Mouse (Mus musculus) ES-Bruce4 (cell line): ENCODE data around the gene Myo3b.

Experiments used
- CTCF ChIP-seq: IDR thresholded peaks from one replicate; pipeline ENCODE4 v1.8.1; 2011; ENCODE audit warnings: low read depth, low read length
- EP300 ChIP-seq: IDR thresholded peaks from 2 replicates; pipeline ENCODE4 v1.6.1; 2011; ENCODE audit warnings: low read depth, low read length; ENCODE audit not compliant: insufficient read depth
- POLR2A ChIP-seq: IDR thresholded peaks from one replicate; pipeline ENCODE4 v1.8.1; 2011; ENCODE audit warnings: low read length; ENCODE audit not compliant: insufficient read depth

DNA sequence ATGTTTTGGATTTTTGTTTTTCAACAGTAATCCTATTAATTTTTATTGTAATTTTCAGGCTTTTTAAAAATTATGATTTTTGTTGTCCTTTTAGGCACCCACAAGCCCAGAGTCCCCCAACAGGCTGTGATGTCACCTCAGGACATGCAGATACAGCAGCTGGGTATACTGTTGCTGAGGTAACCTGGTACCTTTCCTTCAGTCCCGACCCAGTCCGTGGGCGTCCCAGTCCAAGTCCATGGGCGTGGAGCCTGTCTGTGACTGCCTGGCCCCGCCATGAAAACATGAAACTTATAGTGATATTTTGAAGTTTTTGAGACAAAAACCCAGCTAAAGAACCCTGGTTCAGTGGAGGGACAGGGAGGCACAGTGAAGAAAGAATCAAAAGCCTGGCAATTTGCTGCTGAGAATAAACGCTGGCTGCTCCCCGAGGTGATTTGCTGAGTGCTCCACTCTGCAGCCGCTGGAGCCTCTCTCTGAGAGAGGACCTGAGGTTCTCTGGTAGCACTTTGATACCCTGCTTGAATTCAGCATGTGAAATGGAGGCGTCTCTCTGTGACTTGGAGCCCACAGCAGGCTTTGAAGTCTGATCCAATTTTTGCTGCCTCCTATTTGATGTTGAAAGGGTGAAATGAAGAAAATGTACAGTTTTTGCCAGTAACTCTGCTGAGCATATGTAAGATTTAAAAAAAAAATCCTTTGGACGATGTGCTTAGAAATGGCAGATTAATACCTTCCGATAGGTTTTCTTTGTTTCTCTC, 310.0 kb downstream of the Myo3b start:
- no peak for TF ChIP-seq CTCF
- TF ChIP-seq POLR2A: no peak
- TF ChIP-seq EP300: no peak
